Mouse (Mus musculus) liver, embryonic 14.5 days (tissue): Measurements from ENCODE around the gene Bbs5. TPM values are rescaled to one million over a fixed set of nuclear protein-coding genes. Genes with fewer than 3 reads are reported as not detected.
A peak's percentile ranks its signal among the peaks of the same experiment; 100 is the strongest.

ENCODE experiments used
- ATAC-seq: fragments of 200-750 bp; cut with Nextera tagmentation; 2 replicates; pipeline ENCODE4 v1.8.0; 2017; ENCODE audit warnings: moderate number of reproducible peaks, mild to moderate bottlenecking, moderate library complexity; ENCODE audit not compliant: insufficient read depth
- DNase-seq, 3 experiments: peaks; one replicate each; pipeline ENCODE4 v3.0.0-alpha.2; 2012 to 2013; ENCODE audit warnings: low read depth in 3 of 3, low spot score in 3 of 3
- H3K27ac ChIP-seq: fragments of 300-500 bp; sonication (generic); 2 replicates; pipeline ENCODE4 v1.5.1; 2014; ENCODE audit warnings: moderate library complexity, mild to moderate bottlenecking, control low read depth, inconsistent platforms
- H3K27me3 ChIP-seq: fragments of 300-500 bp; sonication (generic); 2 replicates; pipeline ENCODE4 v1.6.1; 2014; ENCODE audit warnings: mild to moderate bottlenecking, low read length, moderate library complexity; ENCODE audit not compliant: control insufficient read depth, insufficient read depth
- H3K36me3 ChIP-seq: fragments of 300-500 bp; sonication (generic); replicated peaks from 2 replicates; pipeline ENCODE4 v1.6.1; 2014; ENCODE audit warnings: low read depth; ENCODE audit not compliant: control insufficient read depth, insufficient read depth
- H3K4me1 ChIP-seq, 2 experiments: fragments of 200-500 bp in 1 of 2; fragments of 300-500 bp in 1 of 2; sonication (generic) in 1 of 2; replicated peaks; 2 replicates each; pipeline ENCODE4 v1.6.1; 2012 to 2014; ENCODE audit warnings: antibody characterized with exemption in 1 of 2, inconsistent platforms in 1 of 2, low read length in 1 of 2; ENCODE audit not compliant: control insufficient read depth in 2 of 2, insufficient read depth in 2 of 2
- H3K4me2 ChIP-seq: fragments of 300-500 bp; sonication (generic); 2 replicates; pipeline ENCODE4 v1.6.1; 2014; ENCODE audit warnings: low read depth, mild to moderate bottlenecking, control low read depth, moderate library complexity
- H3K4me3 ChIP-seq, 2 experiments: fragments of 200-500 bp in 1 of 2; fragments of 300-500 bp in 1 of 2; sonication (generic) in 1 of 2; 2 replicates each; pipeline ENCODE4 v1.5.1; 2012 to 2014; ENCODE audit warnings: low read depth in 2 of 2, low read length in 2 of 2, mild to moderate bottlenecking in 2 of 2, control low read depth in 1 of 2, inconsistent platforms in 1 of 2, moderate library complexity in 1 of 2; ENCODE audit not compliant: insufficient read depth in 1 of 2
- H3K9ac ChIP-seq: fragments of 300-500 bp; sonication (generic); replicated peaks from 2 replicates; pipeline ENCODE4 v1.6.1; 2014; ENCODE audit warnings: mild to moderate bottlenecking, control low read depth, moderate library complexity
- H3K9me3 ChIP-seq: fragments of 300-500 bp; sonication (generic); 2 replicates; pipeline ENCODE4 v1.6.1; 2016; ENCODE audit warnings: low read length, mixed read lengths; ENCODE audit not compliant: control insufficient read depth
- CTCF ChIP-seq: IDR thresholded peaks from 2 replicates; pipeline ENCODE4 v1.5.1; 2016; ENCODE audit warnings: antibody characterized with exemption, low read depth, control low read depth
- EP300 ChIP-seq: IDR thresholded peaks from 2 replicates; pipeline ENCODE4 v1.6.1; 2016; ENCODE audit warnings: antibody characterized with exemption, low read depth
- WGBS: fragments of 180-500 bp; shearing (Covaris S2); extraction: QIAGEN DNeasy Blood & Tissue Kit; methylation state at CpG from one replicate; pipeline ENCODE4 v1.1.7; 2014; ENCODE audit not compliant: insufficient replicate concordance; 5-methylcytosine and 5-hydroxymethylcytosine counted together
- polyA plus RNA-seq, 2 experiments: library from polyadenylated mRNA; depleted of rRNA in 1 of 2; stranded (reverse) in 1 of 2; unstranded in 1 of 2; fragments of >200 nt; fragmentation: Nextera tagmentation in 1 of 2; extraction: Ambion mirVana in 1 of 2; gene quantifications; 2 replicates each; pipeline versions ENCODE4 v1.2.1 to v1.2.3; 2012 to 2014

Gene Bbs5
- 1.6 and 1.8 TPM in 2 replicates for polyA plus RNA-seq (2012; rRNA removed)
- polyA plus RNA-seq (2014; fragmentation: Nextera tagmentation; extraction: Ambion mirVana) = 3.2 and 3.4 TPM in 2 replicates

GRCm38 (mm10) chr2:69646726-69647490 is at the start of gene Bbs5:
Gene Bbs5 (plus strand): TSS chr2:69647171.
- peak within 1 kb of the TSS; percentile 74 to 77 for H3K4me3 ChIP-seq
- H3K36me3 ChIP-seq = no peaks in the 10 kb centered on the region
- H3K9ac ChIP-seq = peak within 1 kb of the TSS; percentile 27
- H3K4me2 ChIP-seq = peak within 1 kb of the TSS; percentile 77
- whole genome bisulfite sequencing = 4% methylated on average over 43 of the region's 43 CpGs
- no peaks in the 10 kb centered on the region for H3K27me3 ChIP-seq
- TF ChIP-seq CTCF (no peak), EP300 (no peak)
- ATAC-seq (peak; percentile 82), DNase-seq (peak; percentile 58 to 64 (median 59))
- no peak within 1 kb of the TSS for H3K27ac ChIP-seq
- no peaks in the 10 kb centered on the region for H3K9me3 ChIP-seq
- H3K4me1 ChIP-seq = peaks cover 0 to 3% of the 10 kb centered on the region in 2 experiments; a peak in 2 of 4 replicates

GRCm38 (mm10) chr2:69603726-69604393 is 43.1 kb upstream of the Bbs5 start:
- Histone ChIP-seq H3K27ac (no peak overlapping the region), H3K9ac (no peak overlapping the region), H3K9me3 (no peaks in the 10 kb centered on the region), H3K27me3 (no peaks in the 10 kb centered on the region), H3K4me1 (0 out of 4 replicates have a peak, but pooled peaks cover 0 to 2% of the 10 kb centered on the region in 2 experiments), H3K36me3 (no peaks in the 10 kb centered on the region), H3K4me3 (no peak overlapping the region), H3K4me2 (no peak overlapping the region)
- ATAC-seq = no peak
- 59% methylated on average over 7 of the region's 7 CpGs for WGBS
- DNase-seq = no peak
- TF ChIP-seq EP300 (no peak), CTCF (no peak)

- WGBS = 64% methylated on average over 3 of the region's 3 CpGs
- Histone ChIP-seq H3K4me3 (no peak overlapping the region), H3K4me1 (0 out of 4 replicates have a peak, but pooled peaks cover 0 to 2% of the 10 kb centered on the region in 2 experiments), H3K4me2 (no peak overlapping the region), H3K9me3 (no peaks in the 10 kb centered on the region), H3K27ac (no peak overlapping the region), H3K9ac (no peak overlapping the region), H3K36me3 (no peaks in the 10 kb centered on the region), H3K27me3 (no peaks in the 10 kb centered on the region)
- TF ChIP-seq EP300 = peak; percentile 7; the same call in 1 of the 2 replicates
- no peak for TF ChIP-seq CTCF
- DNase-seq = no peak
- ATAC-seq = no peak
Observed at GRCm38 (mm10) chr2:69606621-69607020, 40.4 kb upstream of the Bbs5 start.

- peaks cover 0 to 3% of the 10 kb centered on the region in 2 experiments; a peak in 2 of 4 replicates for H3K4me1 ChIP-seq
- H3K36me3 ChIP-seq = no peaks in the 10 kb centered on the region
- H3K27me3 ChIP-seq = no peaks in the 10 kb centered on the region
- H3K4me2 ChIP-seq = no peak overlapping the region
- H3K27ac ChIP-seq = no peak overlapping the region
- TF ChIP-seq EP300 = no peak
- no peak overlapping the region for H3K4me3 ChIP-seq
- no peak overlapping the region for H3K9ac ChIP-seq
- 21% methylated on average over 10 of the region's 10 CpGs for WGBS
- no peak for ATAC-seq
- no peaks in the 10 kb centered on the region for H3K9me3 ChIP-seq
- no peak for DNase-seq
Observed at GRCm38 (mm10) chr2:69612237-69612636, 34.7 kb upstream of the Bbs5 start.

- ATAC-seq = no peak
- H3K4me2 ChIP-seq = no peak overlapping the region
- no peak overlapping the region for H3K27ac ChIP-seq
- TF ChIP-seq CTCF = no peak
- TF ChIP-seq EP300 = no peak
- H3K4me3 ChIP-seq = no peak overlapping the region
- H3K4me1 ChIP-seq = peaks cover 0 to 3% of the 10 kb centered on the region in 2 experiments; a peak in 2 of 4 replicates
- H3K36me3 ChIP-seq = no peaks in the 10 kb centered on the region
- no peak for DNase-seq
- no peak overlapping the region for H3K9ac ChIP-seq
- H3K9me3 ChIP-seq = no peaks in the 10 kb centered on the region
- H3K27me3 ChIP-seq = no peaks in the 10 kb centered on the region
- 49% methylated on average over 9 of the region's 9 CpGs for WGBS
Observed at GRCm38 (mm10) chr2:69612716-69613115, 34.3 kb upstream of the Bbs5 start.
